Mouse (Mus musculus): ENCODE measurements around the gene Rrbp1. TPM values are rescaled to one million over a fixed set of nuclear protein-coding genes. Genes with fewer than 3 reads are reported as not detected.

Rrbp1 gene
- polyA plus RNA-seq, 1 experiment from 2014 or later: 42.1 TPM

DNA sequence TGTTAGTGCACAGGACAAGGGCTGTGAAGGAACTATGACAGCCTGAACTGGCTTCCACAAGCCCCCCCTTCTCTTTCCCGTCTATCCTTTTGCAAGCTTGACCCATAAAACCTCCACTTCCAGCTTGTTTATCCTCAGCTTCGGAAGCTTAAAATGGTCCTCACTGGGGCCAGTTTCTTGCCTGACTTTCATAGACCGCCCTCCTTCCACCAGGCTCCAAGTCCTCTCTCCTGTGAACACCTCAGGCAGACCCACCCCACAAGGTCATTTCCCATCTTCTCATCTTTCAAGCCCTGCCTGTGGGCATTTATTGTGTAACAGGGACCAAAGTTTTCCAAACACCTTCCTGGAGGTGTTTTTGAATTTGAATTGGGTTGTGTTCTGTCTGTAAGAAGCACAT is 11.4 kb upstream of the Rrbp1 start:
- H3K4me2 ChIP-seq: no peak overlapping the region
- H3K27ac ChIP-seq (replicated peaks): no peak overlapping the region
- WGBS: 82% methylated on average over 3 of the region's 3 CpGs
- no peak overlapping the region for H3K9ac ChIP-seq
- H3K9me3 ChIP-seq: no peaks in the 10 kb centered on the region
- no peak for ATAC-seq (ENCODE audit: low read depth)
- no peaks in the 10 kb centered on the region for H3K36me3 ChIP-seq
- no peaks in the 10 kb centered on the region for H3K4me1 ChIP-seq (replicated peaks)
- H3K4me3 ChIP-seq: no peak overlapping the region
- H3K27me3 ChIP-seq: no peaks in the 10 kb centered on the region

DNA sequence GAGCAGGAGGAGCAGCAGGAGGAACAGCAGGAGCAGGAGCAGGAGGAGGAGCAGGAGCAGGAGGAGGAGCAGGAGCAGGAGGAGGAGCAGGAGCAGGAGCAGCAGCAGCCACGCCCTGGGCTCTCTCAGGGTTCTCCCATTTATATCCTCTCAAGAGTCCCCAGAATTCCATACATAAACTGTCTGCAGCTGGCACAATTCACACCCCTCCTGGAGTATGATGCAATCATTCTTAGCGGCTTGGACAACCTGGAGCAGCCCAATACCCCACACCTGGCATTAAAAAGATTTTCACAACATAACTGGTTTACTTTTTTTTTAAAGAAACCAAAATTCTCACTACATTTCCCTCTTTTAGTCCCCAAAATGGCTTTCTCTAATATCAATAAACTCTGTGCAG is 8.9 kb upstream of the Rrbp1 start:
- no peak overlapping the region for H3K9ac ChIP-seq
- no peak overlapping the region for H3K4me2 ChIP-seq
- H3K27me3 ChIP-seq: no peaks in the 10 kb centered on the region
- H3K9me3 ChIP-seq: no peaks in the 10 kb centered on the region
- 70% methylated on average over 2 of the region's 2 CpGs for WGBS
- H3K4me3 ChIP-seq: no peak overlapping the region
- no peaks in the 10 kb centered on the region for H3K36me3 ChIP-seq
- no peak for ATAC-seq (ENCODE audit: low read depth)
- no peaks in the 10 kb centered on the region for H3K4me1 ChIP-seq (replicated peaks)
- H3K27ac ChIP-seq (replicated peaks): no peak overlapping the region

DNA sequence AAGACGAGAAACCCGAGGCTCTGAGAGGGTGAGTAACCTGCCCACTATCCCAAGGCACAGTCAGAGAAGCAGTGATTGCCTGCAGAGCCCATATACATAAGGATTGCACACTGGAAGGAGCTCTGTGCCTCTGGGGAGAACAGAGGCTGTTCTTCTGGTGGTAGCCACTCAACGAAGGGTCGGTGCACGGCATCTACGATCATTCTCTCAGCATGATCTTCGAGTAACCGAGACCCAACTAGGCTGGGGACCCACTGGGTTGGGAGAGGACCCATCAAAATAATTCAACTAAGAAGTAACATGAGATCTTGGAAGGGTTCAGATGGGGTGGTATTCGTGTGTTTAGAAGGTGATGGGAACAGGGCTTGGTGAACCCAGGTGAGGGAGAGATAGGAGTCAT is 4.8 kb upstream of the Rrbp1 start:
- ATAC-seq (ENCODE audit: low read depth): no peak
- H3K36me3 ChIP-seq: no peaks in the 10 kb centered on the region
- no peaks in the 10 kb centered on the region; the same call in 1 of the 2 replicates for H3K4me1 ChIP-seq (replicated peaks)
- no peak overlapping the region for H3K9ac ChIP-seq
- no peak overlapping the region for H3K4me2 ChIP-seq
- 85% methylated on average over 9 of the region's 9 CpGs for WGBS
- no peaks in the 10 kb centered on the region for H3K9me3 ChIP-seq
- H3K27me3 ChIP-seq: no peaks in the 10 kb centered on the region
- H3K27ac ChIP-seq (replicated peaks): no peak overlapping the region
- H3K4me3 ChIP-seq: no peak overlapping the region

DNA sequence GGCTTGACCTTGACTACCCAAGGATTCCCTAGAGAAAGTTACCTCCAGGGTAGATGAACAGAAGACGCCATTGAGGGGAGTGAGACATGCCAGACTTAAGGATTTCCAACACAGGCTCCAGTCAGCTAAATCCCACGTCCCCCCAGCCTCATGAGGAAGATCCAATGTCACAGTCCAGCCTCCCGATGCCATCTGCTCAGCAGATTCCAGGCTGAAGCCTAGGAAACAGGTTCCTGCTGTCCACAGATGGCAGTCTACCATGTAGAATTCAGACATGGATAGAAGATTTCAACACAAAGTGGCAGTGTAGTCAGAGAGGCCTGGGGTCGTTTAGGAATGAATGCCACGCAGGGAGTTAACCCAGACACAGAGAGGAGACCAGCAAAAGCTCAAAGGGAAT is 3.4 kb upstream of the Rrbp1 start:
- H3K9me3 ChIP-seq: no peaks in the 10 kb centered on the region
- no peaks in the 10 kb centered on the region for H3K27me3 ChIP-seq
- WGBS: 34% methylated on average over 5 of the region's 5 CpGs
- peaks cover 10% of the 10 kb centered on the region for H3K4me1 ChIP-seq (replicated peaks)
- no peak overlapping the region for H3K27ac ChIP-seq (replicated peaks)
- H3K36me3 ChIP-seq: no peaks in the 10 kb centered on the region
- no peak overlapping the region for H3K4me3 ChIP-seq
- H3K4me2 ChIP-seq: no peak overlapping the region
- H3K9ac ChIP-seq: no peak overlapping the region
- ATAC-seq (ENCODE audit: low read depth): no peak

DNA sequence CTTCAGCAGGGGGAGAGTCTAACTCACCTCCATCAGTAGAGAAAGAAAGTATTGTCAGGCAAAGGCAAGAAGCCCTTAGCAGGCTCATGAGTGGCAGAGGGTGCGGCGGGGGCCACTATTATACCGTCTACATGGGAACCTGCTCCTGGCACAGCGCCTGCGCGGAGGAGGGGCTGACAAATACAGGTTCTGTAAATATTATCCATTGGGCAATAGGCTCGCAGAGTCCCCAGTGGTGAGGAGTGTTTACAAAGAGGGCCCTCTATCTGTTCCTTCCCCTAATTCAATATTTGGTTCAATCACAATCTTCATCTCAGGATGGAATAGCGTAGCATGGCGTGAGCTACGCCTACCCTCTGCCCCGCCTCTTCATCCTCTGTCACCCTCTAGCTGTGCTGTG is 3.0 kb upstream of the Rrbp1 start:
- H3K4me3 ChIP-seq: no peak overlapping the region
- H3K4me2 ChIP-seq: no peak overlapping the region
- H3K9ac ChIP-seq: no peak overlapping the region
- no peak for ATAC-seq (ENCODE audit: low read depth)
- H3K27me3 ChIP-seq: no peaks in the 10 kb centered on the region
- H3K36me3 ChIP-seq: no peaks in the 10 kb centered on the region
- peaks cover 13% of the 10 kb centered on the region for H3K4me1 ChIP-seq (replicated peaks)
- 84% methylated on average over 11 of the region's 11 CpGs for WGBS
- no peak overlapping the region for H3K27ac ChIP-seq (replicated peaks)
- H3K9me3 ChIP-seq: no peaks in the 10 kb centered on the region

DNA sequence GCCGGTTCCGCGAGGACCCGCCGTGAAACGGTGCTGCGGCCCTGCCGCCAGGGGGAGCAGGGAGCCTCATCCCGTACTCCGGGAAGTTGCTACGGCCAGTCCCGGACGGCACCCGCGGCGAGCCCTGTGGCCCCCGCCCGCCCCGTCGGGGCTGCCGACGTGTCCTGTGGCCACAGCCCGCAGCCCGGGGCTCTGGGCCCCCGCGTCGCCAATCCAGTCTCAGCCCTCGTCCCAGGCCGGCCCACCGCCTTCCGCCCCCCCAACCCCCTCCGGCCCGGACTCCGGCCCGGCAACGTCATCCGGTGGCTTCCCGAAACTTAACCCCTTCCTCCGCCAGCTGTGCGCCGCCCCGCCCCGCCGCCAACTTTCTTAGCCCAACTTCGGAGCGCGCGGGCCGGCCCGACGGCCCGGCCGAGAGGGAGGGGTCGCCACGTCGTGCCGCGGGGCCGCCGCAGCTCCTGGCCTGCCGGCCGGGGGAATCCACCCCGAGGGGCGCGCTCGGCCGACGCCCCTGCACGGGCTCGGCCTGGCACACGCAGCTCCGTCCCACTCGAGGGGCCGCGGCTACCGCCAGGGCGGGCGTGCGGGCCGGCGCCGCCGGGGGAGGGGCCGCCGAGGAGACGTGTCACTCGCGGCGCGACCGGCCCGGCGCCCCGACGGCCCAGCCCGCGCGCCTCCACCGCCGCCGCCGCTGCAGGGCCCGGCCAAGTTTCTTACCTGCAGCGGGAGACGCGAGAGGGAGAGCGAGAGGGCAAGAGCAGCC is 600 bp downstream of the Rrbp1 start:
- Histone ChIP-seq H3K4me2 (peak overlapping the region; percentile 62), H3K27me3 (no peaks in the 10 kb centered on the region), H3K4me3 (peak overlapping the region; percentile 87), H3K36me3 (no peaks in the 10 kb centered on the region), H3K9me3 (no peaks in the 10 kb centered on the region), H3K4me1 (replicated peaks) (peaks cover 43% of the 10 kb centered on the region), H3K9ac (peak overlapping the region; percentile 85), H3K27ac (replicated peaks) (peak overlapping the region; percentile 91)
- WGBS: under 1% methylated on average over 74 of the region's 107 CpGs
- peak; percentile 28 for ATAC-seq (ENCODE audit: low read depth)

DNA sequence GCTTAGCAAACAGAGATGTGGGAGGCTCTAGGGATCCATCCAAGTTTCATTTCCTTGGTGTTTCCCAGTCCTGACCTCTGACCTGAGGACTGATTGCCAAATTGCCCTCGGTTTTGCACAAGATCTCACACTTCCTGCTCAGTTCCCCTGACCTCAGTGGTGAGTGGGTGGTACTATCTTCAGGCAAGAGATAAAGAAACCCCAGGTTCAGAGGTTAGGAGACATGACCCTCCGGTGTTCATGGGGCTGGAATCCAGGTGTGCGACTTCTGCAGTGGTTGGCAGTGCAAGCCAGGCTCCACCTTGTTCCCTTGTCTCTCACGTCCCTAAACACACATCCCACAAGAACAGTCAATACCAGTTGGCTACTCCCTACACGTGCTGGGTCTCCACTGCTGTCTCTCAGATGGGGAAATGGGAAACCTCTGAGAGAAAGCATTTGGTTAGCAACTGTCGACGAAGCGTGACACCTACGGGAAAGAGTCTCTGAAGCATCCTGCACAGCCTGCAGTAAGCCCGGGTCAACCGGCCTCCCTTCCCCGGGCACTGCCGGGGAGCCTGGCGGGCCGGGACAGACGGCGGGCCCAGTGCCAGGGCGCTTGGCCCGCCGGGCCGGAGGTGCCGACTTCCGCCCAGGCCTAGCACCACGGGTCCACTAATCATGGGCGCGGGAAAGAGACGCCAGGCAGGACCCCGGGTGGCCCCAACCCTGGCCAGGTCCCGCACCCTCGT is 1.3 kb downstream of the Rrbp1 start:
- H3K4me2 ChIP-seq: peak overlapping the region; percentile 62
- 4% methylated on average over 30 of the region's 30 CpGs for WGBS
- peak overlapping the region; percentile 85 for H3K9ac ChIP-seq
- peak overlapping the region; percentile 91 for H3K27ac ChIP-seq (replicated peaks)
- H3K36me3 ChIP-seq: no peaks in the 10 kb centered on the region
- H3K9me3 ChIP-seq: no peaks in the 10 kb centered on the region
- ATAC-seq (ENCODE audit: low read depth): 0 out of 2 replicates have a peak, but pooled peaks have one; percentile 0
- H3K4me1 ChIP-seq (replicated peaks): peaks cover 51% of the 10 kb centered on the region
- H3K4me3 ChIP-seq: peak overlapping the region; percentile 87
- H3K27me3 ChIP-seq: no peaks in the 10 kb centered on the region

DNA sequence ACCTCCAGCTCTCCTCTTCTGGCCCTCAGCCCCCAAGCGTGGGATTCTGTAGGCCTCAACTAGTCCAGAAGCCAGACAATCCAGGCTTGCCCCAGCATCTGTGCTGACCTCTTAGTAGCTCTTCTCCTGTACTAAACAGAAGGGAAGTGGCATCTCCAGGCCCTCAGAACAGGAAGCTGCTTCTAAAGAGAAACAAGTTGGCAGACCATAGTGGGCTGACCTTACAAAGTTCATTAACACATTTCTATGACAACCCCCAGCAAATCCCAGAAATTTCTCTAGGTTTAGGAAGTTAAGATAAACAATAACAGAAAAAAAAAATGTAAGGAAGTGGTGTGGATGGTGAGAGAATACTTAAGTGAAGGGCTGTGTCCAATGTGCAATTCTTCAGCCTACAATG is 2.0 kb downstream of the Rrbp1 start:
- 88% methylated on average over 1 of the region's 1 CpGs for WGBS
- peak overlapping the region; percentile 87 for H3K4me3 ChIP-seq
- peaks cover 53% of the 10 kb centered on the region for H3K4me1 ChIP-seq (replicated peaks)
- H3K9ac ChIP-seq: no peak overlapping the region
- H3K4me2 ChIP-seq: peak overlapping the region; percentile 62
- no peaks in the 10 kb centered on the region for H3K9me3 ChIP-seq
- H3K36me3 ChIP-seq: no peaks in the 10 kb centered on the region
- H3K27ac ChIP-seq (replicated peaks): no peak overlapping the region
- ATAC-seq (ENCODE audit: low read depth): no peak
- H3K27me3 ChIP-seq: no peaks in the 10 kb centered on the region

DNA sequence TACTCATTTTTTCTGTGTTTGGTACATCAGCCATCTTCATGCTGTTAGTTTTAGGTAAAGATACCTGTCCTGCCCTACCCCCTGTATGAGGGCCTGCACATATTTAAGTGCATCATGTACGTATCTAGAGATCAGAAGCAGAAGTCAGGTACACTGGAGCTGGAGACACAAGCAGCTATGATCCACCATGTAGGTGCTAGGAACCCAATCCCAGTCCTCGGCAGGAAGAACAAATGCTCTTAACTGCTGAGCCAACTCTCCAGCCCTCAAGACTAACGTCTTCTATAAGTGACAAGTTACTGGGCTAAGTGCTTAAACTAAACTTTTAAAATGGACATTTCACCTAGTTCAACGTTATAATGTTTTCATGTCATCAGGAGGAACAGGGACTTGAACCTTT is 3.9 kb downstream of the Rrbp1 start:
- Histone ChIP-seq H3K9me3 (no peaks in the 10 kb centered on the region), H3K4me1 (replicated peaks) (peaks cover 61% of the 10 kb centered on the region), H3K27ac (replicated peaks) (no peak overlapping the region), H3K4me3 (no peak overlapping the region), H3K36me3 (no peaks in the 10 kb centered on the region), H3K9ac (no peak overlapping the region), H3K4me2 (no peak overlapping the region), H3K27me3 (no peaks in the 10 kb centered on the region)
- no peak for ATAC-seq (ENCODE audit: low read depth)
- 94% methylated on average over 4 of the region's 4 CpGs for WGBS

DNA sequence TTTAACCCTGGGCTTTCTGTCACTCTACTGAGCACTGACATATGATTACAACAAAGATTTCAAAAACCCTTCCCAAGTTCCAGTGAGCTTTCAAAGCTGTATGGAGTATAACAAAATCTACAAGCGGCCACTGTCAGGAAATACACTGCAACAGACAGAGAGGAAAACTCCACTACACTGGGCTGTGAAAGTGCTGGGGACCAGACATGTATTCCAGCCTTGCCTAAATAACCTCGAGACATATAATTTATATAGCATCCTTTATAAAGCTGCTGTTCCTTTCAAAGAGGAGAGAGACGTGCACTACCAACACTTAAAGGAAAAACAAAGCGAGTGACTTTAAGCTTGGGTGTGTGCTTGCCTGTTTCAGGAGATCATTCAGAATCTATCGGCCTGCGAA is 4.4 kb downstream of the Rrbp1 start:
- H3K4me1 ChIP-seq (replicated peaks): peaks cover 61% of the 10 kb centered on the region
- 0 out of 2 replicates have a peak overlapping the region, but pooled peaks have one; percentile 8 for H3K9ac ChIP-seq
- H3K36me3 ChIP-seq: no peaks in the 10 kb centered on the region
- no peak for ATAC-seq (ENCODE audit: low read depth)
- no peak overlapping the region for H3K4me3 ChIP-seq
- H3K27ac ChIP-seq (replicated peaks): no peak overlapping the region
- H3K9me3 ChIP-seq: no peaks in the 10 kb centered on the region
- no peak overlapping the region for H3K4me2 ChIP-seq
- 77% methylated on average over 6 of the region's 6 CpGs for WGBS
- H3K27me3 ChIP-seq: no peaks in the 10 kb centered on the region

DNA sequence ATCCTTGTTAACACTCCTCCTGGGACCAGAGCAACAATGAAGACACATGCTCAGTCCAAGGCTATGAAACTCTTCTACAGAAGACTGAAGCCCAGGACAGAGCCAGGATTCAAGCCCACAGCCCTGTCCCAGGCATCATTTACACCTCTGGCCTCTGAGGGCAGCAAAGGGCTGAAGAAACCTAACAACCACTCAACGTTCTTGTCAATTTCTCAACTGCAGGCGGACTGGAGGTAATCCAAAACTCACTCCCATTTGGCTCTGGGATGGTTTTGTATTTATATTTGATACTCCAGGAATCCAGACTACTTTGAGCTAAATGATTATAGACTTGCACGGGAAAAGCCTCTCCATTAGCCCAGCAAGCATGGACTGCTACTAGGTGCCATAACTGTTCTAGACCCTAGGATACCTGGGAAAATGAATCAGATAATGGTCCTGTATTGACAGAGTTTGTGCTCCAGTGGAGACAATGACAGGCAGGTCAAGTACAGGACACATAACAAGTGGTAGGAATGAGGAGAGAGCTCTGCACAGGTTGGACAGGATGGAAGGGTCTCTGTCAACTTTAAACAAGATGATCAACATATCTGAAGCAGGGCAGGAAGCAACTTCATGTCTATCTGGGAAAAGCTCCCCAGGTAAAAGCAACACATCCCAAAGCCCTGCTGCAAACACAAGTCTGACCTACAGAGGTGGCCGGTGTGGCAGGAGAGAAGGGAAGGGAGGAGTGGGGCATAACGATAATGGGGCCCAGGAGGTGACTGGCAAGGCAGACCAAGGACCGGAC is 5.7 kb downstream of the Rrbp1 start:
- H3K9ac ChIP-seq: no peak overlapping the region
- 84% methylated on average over 6 of the region's 6 CpGs for WGBS

DNA sequence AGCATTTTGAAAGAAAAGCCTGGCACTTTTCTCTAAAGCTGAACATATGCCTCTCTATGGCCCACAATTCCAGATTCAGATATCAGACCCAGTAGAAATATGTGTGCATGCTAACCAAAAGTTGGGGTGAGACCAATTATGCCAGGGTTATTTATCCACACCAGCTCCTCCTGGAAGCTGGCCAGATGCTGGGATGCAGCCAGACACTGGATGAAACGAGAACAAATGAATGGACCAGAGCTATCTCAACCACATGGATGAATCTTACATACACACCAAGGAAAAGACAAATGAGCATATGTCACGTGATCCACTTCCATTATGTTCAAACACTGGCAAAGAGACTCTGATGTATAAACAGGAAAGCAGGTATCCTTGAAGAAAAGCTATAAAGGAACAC is 7.5 kb downstream of the Rrbp1 start:
- H3K4me3 ChIP-seq: no peak overlapping the region
- H3K27ac ChIP-seq (replicated peaks): no peak overlapping the region
- WGBS: 67% methylated on average over 2 of the region's 2 CpGs
- ATAC-seq (ENCODE audit: low read depth): no peak
- no peaks in the 10 kb centered on the region for H3K27me3 ChIP-seq
- no peak overlapping the region for H3K9ac ChIP-seq
- no peaks in the 10 kb centered on the region for H3K9me3 ChIP-seq
- H3K36me3 ChIP-seq: no peaks in the 10 kb centered on the region
- H3K4me1 ChIP-seq (replicated peaks): peaks cover 43% of the 10 kb centered on the region
- H3K4me2 ChIP-seq: no peak overlapping the region

More for the DNA sequence above, 5.7 kb downstream of the Rrbp1 start:
- H3K27ac ChIP-seq (replicated peaks): no peak overlapping the region
- no peak overlapping the region for H3K4me2 ChIP-seq
- H3K4me3 ChIP-seq: no peak overlapping the region
- ATAC-seq (ENCODE audit: low read depth): no peak
- H3K9me3 ChIP-seq: no peaks in the 10 kb centered on the region
- H3K27me3 ChIP-seq: no peaks in the 10 kb centered on the region
- peaks cover 59% of the 10 kb centered on the region for H3K4me1 ChIP-seq (replicated peaks)
- H3K36me3 ChIP-seq: no peaks in the 10 kb centered on the region
